Mouse (Mus musculus): ENCODE measurements at regions not wholly inside any gene's neighbourhood (a gene's known extent, or its start where the extent isn't known, plus 50 kb on each side); places are given as distances from the start of the nearest gene placed in this dataset.
"Not testable (repeated sequence)": the region's sequence is repeated elsewhere in the genome, so short reads cannot be mapped to it uniquely, and the experiment has no call there.

GRCm38 (mm10) chr4:38334529-38335149 is 1115.5 kb upstream of the 1700009N14Rik start:
- Histone ChIP-seq H3K36me3 (replicated peaks; ENCODE audit: control insufficient read depth, insufficient read depth, low read length) (no peaks in the 10 kb centered on the region), H3K9ac (replicated peaks; ENCODE audit: low read depth, low read length) (no peak overlapping the region), H3K4me2 (ENCODE audit: low read depth, low read length) (no peak overlapping the region), H3K27ac (ENCODE audit: low read depth) (peak overlapping the region; percentile 66), H3K4me3 (ENCODE audit: low read depth, low read length) (no peak overlapping the region), H3K9me3 (replicated peaks; ENCODE audit: control insufficient read depth, low read length) (no peaks in the 10 kb centered on the region), H3K27me3 (ENCODE audit: control insufficient read depth, insufficient read depth, low read length) (no peaks in the 10 kb centered on the region), H3K4me1 (ENCODE audit: control insufficient read depth, insufficient read depth) (peaks cover 7% of the 10 kb centered on the region; the same call in 1 of the 2 replicates)
- DNase-seq (ENCODE audit: low spot score) (peak; percentile 48), ATAC-seq (ENCODE audit: insufficient read depth, low read depth) (peak; percentile 76)
- WGBS: 37% methylated on average over 3 of the region's 3 CpGs
- TF ChIP-seq CTCF (IDR thresholded peaks at IDR 0.05; ENCODE audit: low read depth) (no peak), EP300 (IDR thresholded peaks at IDR 0.05; ENCODE audit: low read depth) (0 out of 2 replicates have a peak, but pooled peaks have one; percentile 52)

DNA sequence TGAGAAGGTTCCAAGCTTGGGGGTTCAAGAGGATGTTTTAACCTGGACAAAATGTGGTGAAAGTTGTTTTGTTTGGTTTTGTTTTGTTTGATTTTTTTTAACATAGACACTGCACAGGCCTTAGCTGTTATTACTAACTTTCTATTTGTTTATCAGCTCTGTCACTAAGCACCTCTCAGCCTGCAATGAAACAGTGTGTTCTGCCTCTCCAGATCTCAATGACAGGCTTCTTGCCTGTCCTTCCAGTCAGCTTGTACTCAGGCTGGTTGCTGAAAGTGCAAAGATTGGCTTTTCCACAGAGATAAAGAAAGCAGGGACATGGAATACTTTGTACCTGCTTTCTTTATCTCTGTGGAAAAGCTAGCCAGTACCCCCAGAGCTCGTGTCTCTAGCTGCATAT is 1114.9 kb upstream of the 1700009N14Rik start:
- peak overlapping the region; percentile 66 for H3K27ac ChIP-seq (ENCODE audit: low read depth)
- H3K36me3 ChIP-seq (replicated peaks; ENCODE audit: control insufficient read depth, insufficient read depth, low read length): no peaks in the 10 kb centered on the region
- peak; percentile 52 for DNase-seq (ENCODE audit: low spot score)
- no peaks in the 10 kb centered on the region for H3K27me3 ChIP-seq (ENCODE audit: control insufficient read depth, insufficient read depth, low read length)
- no peak overlapping the region for H3K4me3 ChIP-seq (ENCODE audit: low read depth, low read length)
- peak; percentile 74 for ATAC-seq (ENCODE audit: insufficient read depth, low read depth)
- 8% methylated on average over 1 of the region's 1 CpGs for WGBS
- no peak overlapping the region for H3K9ac ChIP-seq (replicated peaks; ENCODE audit: low read depth, low read length)
- H3K4me1 ChIP-seq (ENCODE audit: control insufficient read depth, insufficient read depth): peaks cover 7% of the 10 kb centered on the region; the same call in 1 of the 2 replicates
- TF ChIP-seq CTCF (IDR thresholded peaks at IDR 0.05; ENCODE audit: low read depth) (no peak), EP300 (IDR thresholded peaks at IDR 0.05; ENCODE audit: low read depth) (no peak)
- no peak overlapping the region for H3K4me2 ChIP-seq (ENCODE audit: low read depth, low read length)
- no peaks in the 10 kb centered on the region for H3K9me3 ChIP-seq (replicated peaks; ENCODE audit: control insufficient read depth, low read length)

- no peak overlapping the region for H3K4me2 ChIP-seq (ENCODE audit: low read depth, low read length)
- no peak overlapping the region for H3K9ac ChIP-seq (replicated peaks; ENCODE audit: low read depth, low read length)
- H3K36me3 ChIP-seq (replicated peaks; ENCODE audit: control insufficient read depth, insufficient read depth, low read length): no peaks in the 10 kb centered on the region
- ATAC-seq (ENCODE audit: insufficient read depth, low read depth) (no peak), DNase-seq (ENCODE audit: low spot score) (no peak)
- no peak for TF ChIP-seq CTCF (IDR thresholded peaks at IDR 0.05; ENCODE audit: low read depth)
- TF ChIP-seq EP300 (IDR thresholded peaks at IDR 0.05; ENCODE audit: low read depth): no peak
- H3K27ac ChIP-seq (ENCODE audit: low read depth): no peak overlapping the region
- H3K27me3 ChIP-seq (ENCODE audit: control insufficient read depth, insufficient read depth, low read length): no peaks in the 10 kb centered on the region
- H3K4me1 ChIP-seq (ENCODE audit: control insufficient read depth, insufficient read depth): no peaks in the 10 kb centered on the region
- no peak overlapping the region for H3K4me3 ChIP-seq (ENCODE audit: low read depth, low read length)
- WGBS: 50% methylated on average over 1 of the region's 1 CpGs
- H3K9me3 ChIP-seq (replicated peaks; ENCODE audit: control insufficient read depth, low read length): no peaks in the 10 kb centered on the region
Measured at GRCm38 (mm10) chr4:38371047-38371446, 1079.0 kb upstream of the 1700009N14Rik start.

DNA sequence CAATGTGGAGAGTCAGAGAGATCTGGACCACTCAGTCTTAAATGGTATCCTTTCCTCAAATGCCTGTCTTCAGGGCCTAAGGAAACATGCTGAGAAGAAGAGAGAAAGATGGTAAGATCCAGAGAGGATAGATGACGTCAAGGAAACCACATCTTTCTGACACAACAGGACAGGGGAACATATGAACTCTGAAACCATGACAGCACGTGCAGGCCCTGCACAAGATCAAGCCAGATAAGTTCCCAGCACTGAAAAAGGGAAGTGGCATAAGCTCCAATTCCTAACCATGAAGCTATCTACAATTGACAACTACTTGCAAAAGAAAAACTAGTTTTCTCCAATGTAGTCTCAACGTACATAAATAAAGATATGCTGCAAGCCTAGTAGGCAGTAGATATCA is 1068.2 kb upstream of the 1700009N14Rik start:
- TF ChIP-seq CTCF (IDR thresholded peaks at IDR 0.05; ENCODE audit: low read depth): no peak
- TF ChIP-seq EP300 (IDR thresholded peaks at IDR 0.05; ENCODE audit: low read depth): no peak
- WGBS: 66% methylated on average over 3 of the region's 3 CpGs

DNA sequence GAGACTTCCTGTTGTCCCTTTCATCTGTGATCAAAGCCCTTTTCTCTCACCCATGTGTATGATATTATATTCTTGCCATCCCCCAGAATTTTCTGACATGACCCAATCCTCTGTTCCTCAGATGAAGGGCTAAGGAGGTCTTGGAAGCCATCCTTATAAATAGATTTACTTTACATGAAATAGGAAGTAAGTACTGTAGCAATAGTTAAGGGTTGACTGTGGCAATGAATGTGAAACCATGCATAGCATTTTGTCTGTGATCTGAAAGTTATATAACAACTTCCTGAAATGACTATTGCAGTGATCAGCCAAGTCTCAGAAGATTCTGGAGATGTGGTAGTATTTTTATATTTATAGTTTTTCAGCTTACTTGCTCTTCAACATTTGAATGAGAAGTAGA is 1053.5 kb upstream of the 1700009N14Rik start:
- no peak overlapping the region for H3K4me2 ChIP-seq (ENCODE audit: low read depth, low read length)
- no peaks in the 10 kb centered on the region for H3K9me3 ChIP-seq (replicated peaks; ENCODE audit: control insufficient read depth, low read length)
- no peaks in the 10 kb centered on the region for H3K27me3 ChIP-seq (ENCODE audit: control insufficient read depth, insufficient read depth, low read length)
- no peak for TF ChIP-seq CTCF (IDR thresholded peaks at IDR 0.05; ENCODE audit: low read depth)
- no peak for TF ChIP-seq EP300 (IDR thresholded peaks at IDR 0.05; ENCODE audit: low read depth)
- ATAC-seq (ENCODE audit: insufficient read depth, low read depth): no peak
- no peaks in the 10 kb centered on the region for H3K4me1 ChIP-seq (ENCODE audit: control insufficient read depth, insufficient read depth)
- no peak overlapping the region for H3K9ac ChIP-seq (replicated peaks; ENCODE audit: low read depth, low read length)
- DNase-seq (ENCODE audit: low spot score): no peak
- no peaks in the 10 kb centered on the region for H3K36me3 ChIP-seq (replicated peaks; ENCODE audit: control insufficient read depth, insufficient read depth, low read length)
- no peak overlapping the region for H3K27ac ChIP-seq (ENCODE audit: low read depth)
- H3K4me3 ChIP-seq (ENCODE audit: low read depth, low read length): no peak overlapping the region

More for the DNA sequence above, 1068.2 kb upstream of the 1700009N14Rik start:
- ATAC-seq (ENCODE audit: insufficient read depth, low read depth) (no peak), DNase-seq (ENCODE audit: low spot score) (no peak)
- H3K4me2 ChIP-seq (ENCODE audit: low read depth, low read length): no peak overlapping the region
- no peak overlapping the region for H3K4me3 ChIP-seq (ENCODE audit: low read depth, low read length)
- H3K9ac ChIP-seq (replicated peaks; ENCODE audit: low read depth, low read length): no peak overlapping the region
- no peaks in the 10 kb centered on the region for H3K36me3 ChIP-seq (replicated peaks; ENCODE audit: control insufficient read depth, insufficient read depth, low read length)
- H3K27me3 ChIP-seq (ENCODE audit: control insufficient read depth, insufficient read depth, low read length): no peaks in the 10 kb centered on the region
- H3K27ac ChIP-seq (ENCODE audit: low read depth): no peak overlapping the region
- peaks cover 4% of the 10 kb centered on the region; the same call in 1 of the 2 replicates for H3K9me3 ChIP-seq (replicated peaks; ENCODE audit: control insufficient read depth, low read length)
- no peaks in the 10 kb centered on the region for H3K4me1 ChIP-seq (ENCODE audit: control insufficient read depth, insufficient read depth)

- H3K4me1 ChIP-seq (ENCODE audit: control insufficient read depth, insufficient read depth); H3K4me3 ChIP-seq (ENCODE audit: low read depth, low read length); H3K9ac ChIP-seq (replicated peaks; ENCODE audit: low read depth, low read length); H3K9me3 ChIP-seq (replicated peaks; ENCODE audit: control insufficient read depth, low read length); H3K36me3 ChIP-seq (replicated peaks; ENCODE audit: control insufficient read depth, insufficient read depth, low read length); H3K4me2 ChIP-seq (ENCODE audit: low read depth, low read length); H3K27ac ChIP-seq (ENCODE audit: low read depth); H3K27me3 ChIP-seq (ENCODE audit: control insufficient read depth, insufficient read depth, low read length); ATAC-seq (ENCODE audit: insufficient read depth, low read depth); DNase-seq (ENCODE audit: low spot score): not testable (repeated sequence)
Measured at GRCm38 (mm10) chr4:38435326-38435725, 1014.8 kb upstream of the 1700009N14Rik start.

Measured in heart, postnatal 0 days (tissue).